Mouse (Mus musculus) limb, embryonic 11.5 days (tissue): ENCODE results near the gene 4930507D05Rik. TPM values are rescaled to one million over a fixed set of nuclear protein-coding genes. Genes with fewer than 3 reads are reported as not detected.
A peak's percentile ranks its signal among the peaks of the same experiment; 100 is the strongest.

Experiments used
- ATAC-seq: fragments of 200-750 bp; cut with Nextera tagmentation; 2 replicates; pipeline ENCODE4 v1.8.0; 2017; ENCODE audit warnings: low read depth; ENCODE audit not compliant: insufficient number of reproducible peaks, low FRiP score, low TSS enrichment
- DNase-seq: peaks from one replicate; pipeline ENCODE4 v3.0.0-alpha.2; 2015; ENCODE audit warnings: low spot score
- H3K27ac ChIP-seq: fragments of 300-500 bp; sonication (generic); replicated peaks from 2 replicates; pipeline ENCODE4 v1.5.1; 2014; ENCODE audit warnings: low read depth, mild to moderate bottlenecking, low read length
- H3K27me3 ChIP-seq: fragments of 300-500 bp; sonication (generic); 2 replicates; pipeline ENCODE4 v1.6.1; 2014; ENCODE audit warnings: mild to moderate bottlenecking, low read length, mixed read lengths; ENCODE audit not compliant: control insufficient read depth, insufficient read depth
- H3K36me3 ChIP-seq: fragments of 300-500 bp; sonication (generic); 2 replicates; pipeline ENCODE4 v1.6.1; 2014; ENCODE audit warnings: mild to moderate bottlenecking, low read length, moderate library complexity, mixed read lengths; ENCODE audit not compliant: control insufficient read depth, insufficient read depth
- H3K4me1 ChIP-seq: fragments of 300-500 bp; sonication (generic); 2 replicates; pipeline ENCODE4 v1.6.1; 2014; ENCODE audit warnings: low read length, mixed read lengths; ENCODE audit not compliant: control insufficient read depth, insufficient read depth
- H3K4me2 ChIP-seq: fragments of 300-500 bp; sonication (generic); 2 replicates; pipeline ENCODE4 v1.6.1; 2014; ENCODE audit warnings: low read depth, mild to moderate bottlenecking, moderate library complexity; ENCODE audit not compliant: severe bottlenecking
- H3K4me3 ChIP-seq: fragments of 300-500 bp; sonication (generic); 2 replicates; pipeline ENCODE4 v1.5.1; 2014; ENCODE audit warnings: low read depth, low read length
- H3K9ac ChIP-seq: fragments of 300-500 bp; sonication (generic); 2 replicates; pipeline ENCODE4 v1.6.1; 2014; ENCODE audit warnings: mild to moderate bottlenecking, low read length
- H3K9me3 ChIP-seq: fragments of 300-500 bp; sonication (generic); 2 replicates; pipeline ENCODE4 v1.6.1; 2016; ENCODE audit warnings: low read length; ENCODE audit not compliant: control insufficient read depth
- WGBS: fragments of 180-500 bp; shearing (Covaris S2); extraction: QIAGEN DNeasy Blood & Tissue Kit; methylation state at CpG from one replicate; pipeline ENCODE4 v1.1.7; 2014; 5-methylcytosine and 5-hydroxymethylcytosine counted together
- polyA plus RNA-seq: library from polyadenylated mRNA; unstranded; fragments of >200 nt; fragmentation: Nextera tagmentation; extraction: Ambion mirVana; gene quantifications from 2 replicates; pipeline ENCODE4 v1.2.1, GENCODE M21; 2014

4930507D05Rik gene
- 0.99 and 1.5 TPM in 2 replicates for polyA plus RNA-seq

DNA sequence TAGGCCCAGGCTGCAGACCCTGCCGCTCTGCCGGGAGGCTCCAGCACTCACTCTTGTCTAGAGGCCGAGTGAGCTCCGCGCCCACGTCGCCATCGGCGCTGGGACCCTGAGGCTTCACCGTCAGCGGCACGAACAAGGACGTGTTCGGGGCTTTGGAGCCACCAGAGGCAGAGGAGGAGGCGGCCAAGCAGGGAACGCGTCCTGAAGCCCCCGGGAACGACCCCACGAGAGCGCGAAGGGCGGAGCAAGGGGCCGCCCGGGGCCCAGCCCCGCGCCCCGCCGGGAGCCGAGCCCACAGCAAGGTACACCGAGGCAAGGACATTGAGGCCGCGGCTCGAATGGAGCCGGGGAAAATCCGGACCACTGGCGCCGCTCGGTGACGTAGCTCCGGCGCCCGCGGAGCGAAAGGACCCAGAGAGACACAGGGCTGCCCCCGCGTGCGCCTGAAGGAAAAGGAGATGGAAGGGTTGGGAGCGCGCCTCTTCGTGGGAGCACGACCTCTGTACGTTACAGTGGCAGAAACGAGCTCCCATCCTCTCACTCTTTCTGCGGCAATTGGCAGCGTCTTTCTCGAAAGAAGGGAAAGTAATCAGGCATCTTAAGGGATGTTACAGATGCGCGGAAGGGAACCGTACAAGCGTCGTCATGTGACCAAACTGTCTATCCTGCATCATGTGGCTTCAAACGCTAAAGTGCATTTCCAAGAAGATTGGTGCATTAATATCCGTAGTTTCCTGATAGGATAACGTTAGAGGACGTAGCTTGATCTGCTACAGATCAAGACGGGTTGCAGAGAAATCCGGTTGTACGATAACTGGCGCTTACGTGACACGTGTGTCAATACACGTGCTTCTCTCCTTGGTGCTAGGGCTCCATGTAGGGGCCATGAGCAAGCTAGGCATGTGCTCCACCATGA is at the start of gene 4930507D05Rik, which contains the start of gene Supv3l1:
TSS of gene 4930507D05Rik (plus strand) at position 126 of the 916 bp plus-strand sequence.
TSS of gene Supv3l1 (minus strand) at position 375 of the 916 bp plus-strand sequence.
- H3K36me3 ChIP-seq, result peaks cover 6% of the 10 kb centered on the region
- ATAC-seq, result peak; percentile 83
- WGBS, result under 1% methylated on average over 73 of the region's 73 CpGs

DNA sequence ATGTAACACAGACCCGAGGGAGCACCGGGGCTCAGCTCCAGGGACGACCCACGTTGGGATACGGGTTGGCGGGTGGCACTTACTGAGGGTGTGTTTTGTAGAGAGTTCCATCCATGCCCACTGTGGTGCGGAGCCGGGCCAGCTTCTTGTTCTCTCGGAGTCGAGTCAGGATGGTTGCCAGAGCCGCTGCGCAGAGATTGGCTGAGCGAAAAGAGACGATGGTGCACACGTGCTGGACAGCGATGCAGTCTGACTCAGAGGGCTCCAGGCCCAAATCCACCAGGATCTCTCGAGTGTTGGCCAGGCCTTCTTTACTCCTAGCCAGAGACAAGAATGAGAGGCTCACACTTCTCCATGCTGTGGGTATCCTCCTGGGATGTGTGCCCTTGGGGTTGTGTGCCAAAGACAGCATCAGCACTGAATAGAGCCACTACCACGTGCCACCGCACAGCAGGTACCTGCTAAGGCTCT is 47.6 kb upstream of the 4930507D05Rik start:
- H3K27ac ChIP-seq, result no peak overlapping the region
- no peaks in the 10 kb centered on the region for H3K27me3 ChIP-seq
- no peak overlapping the region for H3K9ac ChIP-seq
- H3K4me1 ChIP-seq, result no peaks in the 10 kb centered on the region
- H3K4me2 ChIP-seq, result no peak overlapping the region
- no peaks in the 10 kb centered on the region for H3K36me3 ChIP-seq
- no peaks in the 10 kb centered on the region for H3K9me3 ChIP-seq
- no peak overlapping the region for H3K4me3 ChIP-seq
- WGBS, result 87% methylated on average over 19 of the region's 19 CpGs
- ATAC-seq (no peak), DNase-seq (no peak)

More for the DNA sequence above, at the start of gene 4930507D05Rik, which contains the start of gene Supv3l1:
- Histone ChIP-seq H3K27me3 (no peaks in the 10 kb centered on the region), H3K4me1 (peaks cover 5% of the 10 kb centered on the region), H3K9ac (peak within 1 kb of the TSS; percentile 94), H3K4me3 (peak within 1 kb of the TSS; percentile 99), H3K27ac (0 out of 2 replicates have a peak within 1 kb of the TSS, but pooled peaks have one; percentile 52), H3K9me3 (no peaks in the 10 kb centered on the region), H3K4me2 (peak within 1 kb of the TSS; percentile 69)
- peak; percentile 94 for DNase-seq

DNA sequence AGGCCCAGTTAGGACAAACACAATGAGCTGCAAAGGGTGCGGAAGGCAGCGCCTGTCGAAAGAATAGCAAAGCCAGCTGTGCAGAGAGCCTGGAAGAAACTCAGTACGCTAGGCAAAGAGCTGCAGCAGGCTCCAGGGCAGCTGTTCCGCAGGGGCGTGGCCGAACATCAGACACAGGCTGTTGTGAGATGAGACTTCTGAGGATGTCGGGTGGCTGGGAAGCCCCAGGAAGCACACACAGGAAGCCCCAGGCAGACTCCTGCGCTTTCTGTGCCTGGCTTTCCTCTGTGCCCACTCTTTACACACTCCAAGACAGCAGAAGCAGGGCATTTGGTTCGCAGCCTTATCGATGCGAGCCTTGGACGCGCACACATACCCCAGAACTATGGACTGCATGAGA is 44.4 kb upstream of the 4930507D05Rik start:
- Histone ChIP-seq H3K27ac (no peak overlapping the region), H3K4me3 (no peak overlapping the region)
- ATAC-seq, result no peak

DNA sequence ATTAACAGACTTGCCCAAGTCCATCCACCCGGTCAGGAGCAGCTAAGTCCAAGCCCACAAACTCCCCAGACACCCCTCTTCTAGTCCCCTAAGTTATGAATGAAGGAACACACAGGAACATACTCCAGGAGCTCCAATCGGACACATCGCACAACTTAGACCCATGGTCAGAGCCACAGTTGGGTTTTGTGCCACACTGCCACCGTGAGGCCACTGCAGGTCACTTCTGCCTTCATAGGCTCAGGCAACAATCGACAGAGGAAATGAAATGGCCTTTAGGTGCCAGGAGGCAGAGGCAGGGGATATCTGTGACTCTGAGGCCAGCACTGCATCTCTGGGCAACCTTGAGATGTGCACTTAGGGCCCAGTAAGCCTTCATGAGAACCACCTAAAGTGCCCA is 38.3 kb upstream of the 4930507D05Rik start:
- 13% methylated on average over 5 of the region's 5 CpGs for WGBS
- Histone ChIP-seq H3K4me3 (no peak overlapping the region), H3K36me3 (no peaks in the 10 kb centered on the region), H3K27me3 (no peaks in the 10 kb centered on the region), H3K4me1 (peaks cover 5% of the 10 kb centered on the region; the same call in 1 of the 2 replicates), H3K4me2 (no peak overlapping the region), H3K9ac (no peak overlapping the region), H3K27ac (no peak overlapping the region), H3K9me3 (no peaks in the 10 kb centered on the region)
- peak; percentile 78 for DNase-seq
- no peak for ATAC-seq

More for the DNA sequence above, 44.4 kb upstream of the 4930507D05Rik start:
- Histone ChIP-seq H3K27me3 (no peaks in the 10 kb centered on the region), H3K9me3 (no peaks in the 10 kb centered on the region), H3K9ac (no peak overlapping the region), H3K4me2 (peak overlapping the region; percentile 23; the same call in 1 of the 2 replicates), H3K36me3 (no peaks in the 10 kb centered on the region), H3K4me1 (no peaks in the 10 kb centered on the region)
- peak; percentile 50 for DNase-seq
- WGBS, result 36% methylated on average over 14 of the region's 14 CpGs

DNA sequence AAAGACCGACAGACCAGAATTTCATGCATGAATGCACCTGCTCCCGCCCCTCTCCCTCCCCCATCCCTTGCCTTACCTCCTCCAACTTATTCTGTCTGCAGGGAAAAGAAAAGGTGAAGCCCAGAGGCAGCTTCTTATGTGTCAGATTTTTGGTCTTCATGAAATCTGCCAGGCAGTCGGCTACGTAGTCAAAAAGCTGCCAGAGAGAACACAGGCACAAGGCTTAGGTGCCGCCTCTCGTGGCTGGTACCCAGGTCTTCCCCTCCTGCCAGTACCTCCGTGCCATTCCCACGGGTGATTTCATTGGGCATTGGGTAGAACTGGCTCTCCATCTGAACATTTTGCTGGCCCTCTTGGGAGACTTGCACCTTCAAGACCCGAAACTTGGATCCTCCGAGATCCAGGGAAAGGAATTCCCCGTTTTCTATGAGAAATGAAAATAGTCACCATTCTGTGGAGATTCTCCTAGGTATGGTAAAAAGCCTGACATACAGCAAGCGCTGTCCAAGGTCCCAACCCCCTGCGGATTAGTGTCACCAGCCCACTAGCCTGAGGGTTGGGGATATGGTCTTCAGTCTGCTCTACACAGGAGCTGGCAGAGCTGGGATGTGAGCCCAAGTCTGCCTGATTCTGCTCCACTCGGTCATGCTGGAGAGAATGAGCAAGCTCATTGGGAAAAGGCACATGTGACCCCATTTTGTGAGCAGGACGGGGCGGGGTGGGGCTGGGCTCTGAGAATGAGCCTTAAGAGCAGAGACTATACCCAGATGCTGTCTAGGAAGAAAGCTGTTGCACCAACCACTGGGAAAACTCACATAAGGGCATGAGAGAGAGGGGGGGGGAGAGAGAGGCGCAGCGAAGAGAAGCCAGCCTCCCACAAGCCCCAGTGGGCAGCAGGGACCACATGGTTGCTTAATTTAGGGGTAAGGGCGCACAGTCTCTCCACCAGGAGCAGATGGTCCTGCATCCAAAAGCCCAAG is 37.6 kb upstream of the 4930507D05Rik start:
- Histone ChIP-seq H3K36me3 (no peaks in the 10 kb centered on the region), H3K9ac (no peak overlapping the region), H3K9me3 (no peaks in the 10 kb centered on the region), H3K4me3 (no peak overlapping the region), H3K4me2 (no peak overlapping the region), H3K4me1 (peaks cover 5% of the 10 kb centered on the region; the same call in 1 of the 2 replicates), H3K27me3 (no peaks in the 10 kb centered on the region), H3K27ac (no peak overlapping the region)
- WGBS, result 73% methylated on average over 19 of the region's 19 CpGs
- ATAC-seq, result no peak
- no peak for DNase-seq

DNA sequence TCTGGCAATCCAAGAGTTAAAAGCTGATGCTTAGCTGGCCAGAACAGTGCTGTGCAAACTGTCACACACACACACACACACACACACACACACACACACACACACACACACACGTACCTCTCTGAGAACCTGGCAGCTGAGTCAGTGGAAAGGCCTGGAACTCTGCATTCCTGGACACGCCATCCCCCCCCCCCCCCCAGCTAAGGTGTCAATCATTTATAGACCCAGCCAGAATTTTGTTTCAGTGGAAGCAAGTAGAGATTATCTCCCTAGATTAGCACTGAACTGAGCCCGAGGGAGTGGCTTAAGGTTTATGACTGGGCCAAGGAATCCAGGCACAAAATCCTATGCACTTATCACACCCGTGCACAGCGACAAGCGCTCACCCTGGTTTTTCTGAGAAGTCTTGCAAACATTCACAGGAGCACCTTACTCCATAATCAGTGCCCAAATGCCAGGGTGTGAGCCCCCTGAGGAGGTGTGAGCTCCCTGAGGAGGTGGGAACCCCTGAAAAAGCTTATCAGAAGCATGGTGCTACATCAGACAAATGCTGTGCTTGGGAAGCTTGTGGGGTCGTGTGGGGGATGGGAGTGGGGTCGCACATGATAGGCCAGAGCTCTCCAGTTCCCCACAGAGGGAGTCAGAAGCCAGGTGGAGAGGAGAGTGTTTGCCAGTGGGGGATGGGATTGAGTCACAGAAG is 36.2 kb upstream of the 4930507D05Rik start:
- no peak for DNase-seq
- Histone ChIP-seq H3K27ac (no peak overlapping the region), H3K4me1 (peaks cover 5% of the 10 kb centered on the region; the same call in 1 of the 2 replicates), H3K4me2 (no peak overlapping the region), H3K36me3 (no peaks in the 10 kb centered on the region), H3K27me3 (no peaks in the 10 kb centered on the region), H3K9ac (no peak overlapping the region), H3K4me3 (no peak overlapping the region), H3K9me3 (no peaks in the 10 kb centered on the region)
- WGBS, result 14% methylated on average over 8 of the region's 8 CpGs
- no peak for ATAC-seq

DNA sequence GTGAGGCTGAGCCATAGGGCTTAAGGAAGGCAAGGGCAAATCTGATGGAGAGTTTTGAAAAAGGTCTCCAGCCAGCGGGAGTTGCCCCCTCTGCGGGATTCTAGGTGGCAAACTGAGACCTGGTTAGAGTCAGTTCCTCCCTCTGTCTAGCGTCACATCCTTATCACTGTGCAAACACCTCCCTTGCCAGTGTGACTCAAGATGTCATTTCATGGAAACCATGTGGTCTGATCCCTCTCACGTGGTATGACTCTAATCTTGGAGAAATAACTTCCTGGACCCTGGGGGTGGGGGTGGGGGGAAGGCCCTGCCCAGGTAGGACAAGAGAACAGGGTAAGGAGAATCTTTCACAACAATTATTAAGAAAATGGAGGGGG is 35.7 kb upstream of the 4930507D05Rik start:
- 30% methylated on average over 4 of the region's 4 CpGs for WGBS
- H3K9me3 ChIP-seq, result no peaks in the 10 kb centered on the region
- no peak for DNase-seq
- no peak overlapping the region for H3K9ac ChIP-seq
- H3K4me3 ChIP-seq, result no peak overlapping the region
- no peak overlapping the region for H3K27ac ChIP-seq
- ATAC-seq, result no peak
- H3K4me2 ChIP-seq, result no peak overlapping the region
- H3K36me3 ChIP-seq, result no peaks in the 10 kb centered on the region
- no peaks in the 10 kb centered on the region for H3K27me3 ChIP-seq
- H3K4me1 ChIP-seq, result peaks cover 5% of the 10 kb centered on the region; the same call in 1 of the 2 replicates
